Mouse (Mus musculus) heart, embryonic 12.5 days (tissue): ENCODE data around the gene Elavl4. TPM values are rescaled to one million over a fixed set of nuclear protein-coding genes. Genes with fewer than 3 reads are reported as not detected.

Experiments
- ATAC-seq: fragments of 200-750 bp; cut with Nextera tagmentation; 2 replicates; pipeline ENCODE4 v1.8.0; 2017; ENCODE audit warnings: moderate TSS enrichment, moderate library complexity; ENCODE audit not compliant: insufficient number of reproducible peaks, low FRiP score
- H3K27ac ChIP-seq: fragments of 300-500 bp; sonication (generic); 2 replicates; pipeline ENCODE4 v1.5.1; 2016; ENCODE audit warnings: mild to moderate bottlenecking, moderate library complexity; ENCODE audit not compliant: poor library complexity, severe bottlenecking
- H3K27me3 ChIP-seq: fragments of 300-500 bp; sonication (generic); replicated peaks from 2 replicates; pipeline ENCODE4 v1.6.1; 2016; ENCODE audit warnings: mild to moderate bottlenecking, moderate library complexity
- H3K36me3 ChIP-seq: fragments of 300-500 bp; sonication (generic); 2 replicates; pipeline ENCODE4 v1.6.1; 2016; ENCODE audit warnings: mild to moderate bottlenecking, moderate library complexity
- H3K4me1 ChIP-seq: fragments of 300-500 bp; sonication (generic); replicated peaks from 2 replicates; pipeline ENCODE4 v1.6.1; 2016; ENCODE audit warnings: mild to moderate bottlenecking
- H3K4me2 ChIP-seq: fragments of 300-500 bp; sonication (generic); 2 replicates; pipeline ENCODE4 v1.6.1; 2016; ENCODE audit warnings: mild to moderate bottlenecking, moderate library complexity
- H3K4me3 ChIP-seq: fragments of 300-500 bp; sonication (generic); 2 replicates; pipeline ENCODE4 v1.5.1; 2016; ENCODE audit warnings: mild to moderate bottlenecking
- H3K9ac ChIP-seq: fragments of 300-500 bp; sonication (generic); 2 replicates; pipeline ENCODE4 v1.6.1; 2016; ENCODE audit warnings: mild to moderate bottlenecking, moderate library complexity
- H3K9me3 ChIP-seq: fragments of 300-500 bp; sonication (generic); replicated peaks from 2 replicates; pipeline ENCODE4 v1.6.1; 2016; ENCODE audit warnings: mild to moderate bottlenecking, moderate library complexity
- WGBS: fragments of 180-500 bp; shearing (Covaris S2); methylation state at CpG from one replicate; pipeline ENCODE4 v1.1.7; 2016; 5-methylcytosine and 5-hydroxymethylcytosine counted together
- polyA plus RNA-seq: library from polyadenylated mRNA; unstranded; fragments of >200 nt; fragmentation: Nextera tagmentation; extraction: Ambion mirVana; gene quantifications from 2 replicates; pipeline ENCODE4 v1.2.1, GENCODE M21; 2016

Gene Elavl4
- polyA plus RNA-seq: 3.3 and 3.7 TPM in 2 replicates

- Histone ChIP-seq H3K9ac (peak within 1 kb of the TSS; percentile 79), H3K27me3 (no peaks in the 10 kb centered on the region), H3K4me3 (peak within 1 kb of the TSS; percentile 64), H3K4me2 (peak within 1 kb of the TSS; percentile 74), H3K9me3 (no peaks in the 10 kb centered on the region), H3K4me1 (no peaks in the 10 kb centered on the region), H3K27ac (peak within 1 kb of the TSS; percentile 73), H3K36me3 (no peaks in the 10 kb centered on the region)
- ATAC-seq: peak; percentile 93
- WGBS: under 1% methylated on average over 74 of the region's 75 CpGs
These were observed at the start of gene Elavl4 for GRCm38 (mm10) chr4:110351178-110352000. TSS of gene Elavl4 (minus strand) at chr4:110351909.

- peak; percentile 90 for ATAC-seq
- peak within 1 kb of the TSS; percentile 56; the same call in 1 of the 2 replicates for H3K9ac ChIP-seq
- under 1% methylated on average over 27 of the region's 27 CpGs for WGBS
- H3K4me3 ChIP-seq: peak within 1 kb of the TSS; percentile 66
- no peaks in the 10 kb centered on the region for H3K9me3 ChIP-seq
- H3K27ac ChIP-seq: no peak within 1 kb of the TSS
- H3K36me3 ChIP-seq: no peaks in the 10 kb centered on the region
- H3K27me3 ChIP-seq: no peaks in the 10 kb centered on the region
- peak within 1 kb of the TSS; percentile 79 for H3K4me2 ChIP-seq
- H3K4me1 ChIP-seq: 0 out of 2 replicates have a peak, but pooled peaks cover 3% of the 10 kb centered on the region
These were observed 45.9 kb upstream of the Elavl4 start, which contains the start of gene Agbl4 for GRCm38 (mm10) chr4:110397618-110398045. TSS of gene Agbl4 (plus strand) at chr4:110397661.

- H3K27me3 ChIP-seq: no peaks in the 10 kb centered on the region
- H3K4me3 ChIP-seq: no peak overlapping the region
- H3K9me3 ChIP-seq: no peaks in the 10 kb centered on the region
- no peak overlapping the region for H3K9ac ChIP-seq
- no peak overlapping the region for H3K4me2 ChIP-seq
- H3K36me3 ChIP-seq: no peaks in the 10 kb centered on the region
- 73% methylated on average over 5 of the region's 5 CpGs for WGBS
- no peak for ATAC-seq
- 0 out of 2 replicates have a peak, but pooled peaks cover 3% of the 10 kb centered on the region for H3K4me1 ChIP-seq
- no peak overlapping the region for H3K27ac ChIP-seq
These were observed 44.5 kb upstream of the Elavl4 start for GRCm38 (mm10) chr4:110396221-110396620.

- Histone ChIP-seq H3K9me3 (no peaks in the 10 kb centered on the region), H3K4me1 (no peaks in the 10 kb centered on the region), H3K9ac (no peak overlapping the region), H3K27me3 (no peaks in the 10 kb centered on the region), H3K4me2 (no peak overlapping the region), H3K27ac (no peak overlapping the region), H3K36me3 (no peaks in the 10 kb centered on the region), H3K4me3 (no peak overlapping the region)
- WGBS: 61% methylated on average over 2 of the region's 2 CpGs
- no peak for ATAC-seq
These were observed 8.9 kb upstream of the Elavl4 start for GRCm38 (mm10) chr4:110360568-110360967.

GRCm38 (mm10) chr4:110352001-110352369, 276 bp upstream of the Elavl4 start:
- Histone ChIP-seq H3K36me3 (no peaks in the 10 kb centered on the region), H3K4me1 (no peaks in the 10 kb centered on the region), H3K27ac (peak overlapping the region; percentile 73), H3K9me3 (no peaks in the 10 kb centered on the region), H3K9ac (peak overlapping the region; percentile 79), H3K4me2 (peak overlapping the region; percentile 74), H3K4me3 (peak overlapping the region; percentile 64), H3K27me3 (no peaks in the 10 kb centered on the region)
- WGBS: 8% methylated on average over 5 of the region's 5 CpGs
- ATAC-seq: no peak

GRCm38 (mm10) chr4:110350856-110351177, 892 bp downstream of the Elavl4 start:
- Histone ChIP-seq H3K36me3 (no peaks in the 10 kb centered on the region), H3K9me3 (no peaks in the 10 kb centered on the region), H3K4me1 (no peaks in the 10 kb centered on the region), H3K4me3 (peak overlapping the region; percentile 64), H3K9ac (peak overlapping the region; percentile 79), H3K27ac (peak overlapping the region; percentile 73; the same call in 1 of the 2 replicates), H3K4me2 (peak overlapping the region; percentile 74), H3K27me3 (no peaks in the 10 kb centered on the region)
- 0 out of 2 replicates have a peak, but pooled peaks have one; percentile 5 for ATAC-seq
- 14% methylated on average over 6 of the region's 6 CpGs for WGBS

GRCm38 (mm10) chr4:110323912-110324311, 27.8 kb downstream of the Elavl4 start:
- Histone ChIP-seq H3K4me2 (no peak overlapping the region), H3K9ac (no peak overlapping the region), H3K27ac (no peak overlapping the region), H3K9me3 (no peaks in the 10 kb centered on the region; the same call in 1 of the 2 replicates), H3K4me3 (no peak overlapping the region), H3K27me3 (no peaks in the 10 kb centered on the region), H3K4me1 (0 out of 2 replicates have a peak, but pooled peaks cover 3% of the 10 kb centered on the region), H3K36me3 (no peaks in the 10 kb centered on the region)
- ATAC-seq: no peak
- 47% methylated on average over 3 of the region's 3 CpGs for WGBS

- ATAC-seq: no peak
These were observed 39.6 kb downstream of the Elavl4 start for GRCm38 (mm10) chr4:110312126-110312525.

GRCm38 (mm10) chr4:110306972-110307371, 44.7 kb downstream of the Elavl4 start:
- Histone ChIP-seq H3K27me3 (no peaks in the 10 kb centered on the region), H3K9me3 (no peaks in the 10 kb centered on the region), H3K4me3 (no peak overlapping the region), H3K9ac (no peak overlapping the region), H3K27ac (no peak overlapping the region), H3K4me2 (no peak overlapping the region), H3K4me1 (no peaks in the 10 kb centered on the region), H3K36me3 (no peaks in the 10 kb centered on the region)
- ATAC-seq: no peak
- 70% methylated on average over 5 of the region's 5 CpGs for WGBS

More at GRCm38 (mm10) chr4:110312126-110312525, 39.6 kb downstream of the Elavl4 start:
- Histone ChIP-seq H3K27ac (no peak overlapping the region), H3K9me3 (no peaks in the 10 kb centered on the region), H3K4me1 (no peaks in the 10 kb centered on the region), H3K9ac (no peak overlapping the region), H3K4me3 (no peak overlapping the region), H3K27me3 (no peaks in the 10 kb centered on the region), H3K4me2 (no peak overlapping the region), H3K36me3 (no peaks in the 10 kb centered on the region)
- 29% methylated on average over 1 of the region's 1 CpGs for WGBS

GRCm38 (mm10) chr4:110306559-110306958, 45.1 kb downstream of the Elavl4 start:
- Histone ChIP-seq H3K9me3 (no peaks in the 10 kb centered on the region), H3K9ac (no peak overlapping the region), H3K4me3 (no peak overlapping the region), H3K4me1 (no peaks in the 10 kb centered on the region), H3K4me2 (no peak overlapping the region), H3K27me3 (no peaks in the 10 kb centered on the region), H3K36me3 (no peaks in the 10 kb centered on the region), H3K27ac (no peak overlapping the region)
- 78% methylated on average over 11 of the region's 11 CpGs for WGBS
- ATAC-seq: no peak

- 77% methylated on average over 3 of the region's 3 CpGs for WGBS
These were observed 55.9 kb downstream of the Elavl4 start for GRCm38 (mm10) chr4:110295793-110296192.

More at GRCm38 (mm10) chr4:110295793-110296192, 55.9 kb downstream of the Elavl4 start:
- Histone ChIP-seq H3K27ac (no peak overlapping the region), H3K9ac (no peak overlapping the region), H3K4me3 (no peak overlapping the region), H3K36me3 (no peaks in the 10 kb centered on the region), H3K9me3 (no peaks in the 10 kb centered on the region), H3K4me2 (no peak overlapping the region), H3K27me3 (no peaks in the 10 kb centered on the region), H3K4me1 (no peaks in the 10 kb centered on the region)
- ATAC-seq: no peak
